Mouse (Mus musculus) forebrain, postnatal 0 days (tissue): Measurements from ENCODE around the gene Mansc1. TPM values are rescaled to one million over a fixed set of nuclear protein-coding genes. Genes with fewer than 3 reads are reported as not detected.

ENCODE experiments used
- ATAC-seq: fragments of 200-750 bp; cut with Nextera tagmentation; 2 replicates; pipeline ENCODE4 v1.8.0; 2017; ENCODE audit warnings: mild to moderate bottlenecking, moderate library complexity
- DNase-seq: peaks from one replicate; pipeline ENCODE4 v3.0.0-alpha.2; 2015
- H3K27ac ChIP-seq: fragments of 300-500 bp; sonication (generic); 2 replicates; pipeline ENCODE4 v1.5.1; 2014; ENCODE audit warnings: low read depth, mild to moderate bottlenecking, antibody characterized with exemption, low read length, moderate library complexity, mixed read lengths
- H3K27me3 ChIP-seq: fragments of 300-500 bp; sonication (generic); 2 replicates; pipeline ENCODE4 v1.6.1; 2014; ENCODE audit warnings: mild to moderate bottlenecking, low read length, mixed read lengths; ENCODE audit not compliant: insufficient read depth
- H3K36me3 ChIP-seq: fragments of 300-500 bp; sonication (generic); 2 replicates; pipeline ENCODE4 v1.6.1; 2014; ENCODE audit warnings: mild to moderate bottlenecking, moderate library complexity; ENCODE audit not compliant: insufficient read depth
- H3K4me1 ChIP-seq: fragments of 300-500 bp; sonication (generic); 2 replicates; pipeline ENCODE4 v1.6.1; 2014; ENCODE audit warnings: antibody characterized with exemption; ENCODE audit not compliant: insufficient read depth
- H3K4me2 ChIP-seq: fragments of 300-500 bp; sonication (generic); 2 replicates; pipeline ENCODE4 v1.6.1; 2014; ENCODE audit warnings: low read depth, mild to moderate bottlenecking, moderate library complexity
- H3K4me3 ChIP-seq: fragments of 300-500 bp; sonication (generic); 2 replicates; pipeline ENCODE4 v1.5.1; 2014; ENCODE audit warnings: low read depth, low read length, mixed read lengths
- H3K9ac ChIP-seq: fragments of 300-500 bp; sonication (generic); 2 replicates; pipeline ENCODE4 v1.6.1; 2014; ENCODE audit warnings: mild to moderate bottlenecking
- H3K9me3 ChIP-seq: fragments of 300-500 bp; sonication (generic); 2 replicates; pipeline ENCODE4 v1.6.1; 2016; ENCODE audit warnings: low read length
- CTCF ChIP-seq: sonication (generic); IDR thresholded peaks from 2 replicates; pipeline ENCODE4 v1.5.1; 2016; ENCODE audit warnings: antibody characterized with exemption, control low read depth, low read depth
- WGBS: fragments of 180-500 bp; shearing (Covaris S2); extraction: QIAGEN DNeasy Blood & Tissue Kit; methylation state at CpG from one replicate; pipeline ENCODE4 v1.1.7; 2014; 5-methylcytosine and 5-hydroxymethylcytosine counted together
- polyA plus RNA-seq: library from polyadenylated mRNA; unstranded; fragments of >200 nt; fragmentation: Nextera tagmentation; extraction: Ambion mirVana; gene quantifications from 2 replicates; pipeline ENCODE4 v1.2.1, GENCODE M21; 2015
- total RNA-seq: library from RNA; depleted of rRNA; stranded (reverse); fragments of >200 nt; gene quantifications from 2 replicates; pipeline ENCODE4 v1.2.3, GENCODE M21; 2014

Gene Mansc1
- total and polyA plus RNA-seq, 2 experiments from 2014 or later = 1.9 to 2.8 TPM

- 57% methylated on average over 4 of the region's 4 CpGs for WGBS
These were observed 4.2 kb upstream of the Mansc1 start for GRCm38 (mm10) chr6:134636476-134636875.

GRCm38 (mm10) chr6:134633553-134633952 is 1.3 kb upstream of the Mansc1 start:
- peaks cover 12% of the 10 kb centered on the region; the same call in 1 of the 2 replicates for H3K4me1 ChIP-seq
- H3K9me3 ChIP-seq = no peaks in the 10 kb centered on the region
- no peak overlapping the region for H3K4me2 ChIP-seq
- no peak overlapping the region for H3K9ac ChIP-seq
- H3K27me3 ChIP-seq = no peaks in the 10 kb centered on the region
- no peaks in the 10 kb centered on the region for H3K36me3 ChIP-seq
- WGBS = 83% methylated on average over 8 of the region's 8 CpGs
- ATAC-seq (no peak), DNase-seq (no peak)
- no peak overlapping the region for H3K4me3 ChIP-seq
- TF ChIP-seq CTCF = no peak
- H3K27ac ChIP-seq = no peak overlapping the region

More at GRCm38 (mm10) chr6:134636476-134636875, 4.2 kb upstream of the Mansc1 start:
- Histone ChIP-seq H3K9me3 (no peaks in the 10 kb centered on the region), H3K4me3 (no peak overlapping the region), H3K36me3 (no peaks in the 10 kb centered on the region), H3K9ac (no peak overlapping the region), H3K4me1 (peaks cover 12% of the 10 kb centered on the region; the same call in 1 of the 2 replicates), H3K27me3 (no peaks in the 10 kb centered on the region), H3K4me2 (no peak overlapping the region), H3K27ac (no peak overlapping the region)
- ATAC-seq = no peak
- DNase-seq = no peak
- TF ChIP-seq CTCF = no peak

GRCm38 (mm10) chr6:134632756-134633155 is 468 bp upstream of the Mansc1 start:
- no peaks in the 10 kb centered on the region for H3K27me3 ChIP-seq

GRCm38 (mm10) chr6:134630447-134630846 is 1.8 kb downstream of the Mansc1 start:
- ATAC-seq (no peak), DNase-seq (no peak)
- WGBS = 79% methylated on average over 9 of the region's 9 CpGs
- Histone ChIP-seq H3K4me1 (peaks cover 12% of the 10 kb centered on the region; the same call in 1 of the 2 replicates), H3K4me2 (no peak overlapping the region), H3K9ac (no peak overlapping the region), H3K4me3 (no peak overlapping the region), H3K36me3 (no peaks in the 10 kb centered on the region), H3K9me3 (no peaks in the 10 kb centered on the region), H3K27me3 (no peaks in the 10 kb centered on the region), H3K27ac (no peak overlapping the region)
- no peak for TF ChIP-seq CTCF

More at GRCm38 (mm10) chr6:134632756-134633155, 468 bp upstream of the Mansc1 start:
- TF ChIP-seq CTCF = no peak
- H3K4me2 ChIP-seq = peak overlapping the region; percentile 94
- DNase-seq = peak; percentile 13
- no peak for ATAC-seq
- H3K9me3 ChIP-seq = no peaks in the 10 kb centered on the region
- H3K36me3 ChIP-seq = no peaks in the 10 kb centered on the region
- WGBS = 25% methylated on average over 5 of the region's 5 CpGs
- H3K9ac ChIP-seq = no peak overlapping the region
- peak overlapping the region; percentile 46 for H3K4me3 ChIP-seq
- peaks cover 12% of the 10 kb centered on the region; the same call in 1 of the 2 replicates for H3K4me1 ChIP-seq
- H3K27ac ChIP-seq = no peak overlapping the region

GRCm38 (mm10) chr6:134626564-134626963 is 5.7 kb downstream of the Mansc1 start:
- no peak for TF ChIP-seq CTCF
- Histone ChIP-seq H3K4me2 (no peak overlapping the region), H3K4me1 (0 out of 2 replicates have a peak, but pooled peaks cover 1% of the 10 kb centered on the region), H3K27me3 (no peaks in the 10 kb centered on the region), H3K27ac (no peak overlapping the region), H3K9ac (no peak overlapping the region), H3K9me3 (no peaks in the 10 kb centered on the region), H3K4me3 (no peak overlapping the region), H3K36me3 (no peaks in the 10 kb centered on the region)
- 93% methylated on average over 1 of the region's 1 CpGs for WGBS
- DNase-seq = no peak
- no peak for ATAC-seq

- no peak for ATAC-seq
These were observed 6.9 kb downstream of the Mansc1 start for GRCm38 (mm10) chr6:134625431-134625830.

GRCm38 (mm10) chr6:134621552-134621949 is 10.7 kb downstream of the Mansc1 start:
- no peak; the same call in 1 of the 2 replicates for ATAC-seq
- WGBS = 78% methylated on average over 14 of the region's 14 CpGs
- DNase-seq = no peak

More at GRCm38 (mm10) chr6:134625431-134625830, 6.9 kb downstream of the Mansc1 start:
- no peak for TF ChIP-seq CTCF
- Histone ChIP-seq H3K4me3 (no peak overlapping the region), H3K27me3 (no peaks in the 10 kb centered on the region), H3K4me1 (no peaks in the 10 kb centered on the region), H3K4me2 (no peak overlapping the region), H3K36me3 (no peaks in the 10 kb centered on the region), H3K9ac (no peak overlapping the region), H3K9me3 (no peaks in the 10 kb centered on the region), H3K27ac (no peak overlapping the region)
- DNase-seq = no peak
- WGBS = 65% methylated on average over 12 of the region's 12 CpGs

More at GRCm38 (mm10) chr6:134621552-134621949, 10.7 kb downstream of the Mansc1 start:
- no peaks in the 10 kb centered on the region for H3K4me1 ChIP-seq
- no peaks in the 10 kb centered on the region for H3K9me3 ChIP-seq
- H3K27me3 ChIP-seq = no peaks in the 10 kb centered on the region
- no peaks in the 10 kb centered on the region for H3K36me3 ChIP-seq
- no peak overlapping the region for H3K4me2 ChIP-seq
- H3K27ac ChIP-seq = no peak overlapping the region
- no peak overlapping the region for H3K9ac ChIP-seq
- H3K4me3 ChIP-seq = no peak overlapping the region
- no peak for TF ChIP-seq CTCF
